Mouse (Mus musculus): ENCODE measurements around the gene Olfr544. TPM values are rescaled to one million over a fixed set of nuclear protein-coding genes. Genes with fewer than 3 reads are reported as not detected.

The Olfr544 gene
- polyA plus RNA-seq, 1 experiment from 2014 or later = 0.14 TPM

DNA sequence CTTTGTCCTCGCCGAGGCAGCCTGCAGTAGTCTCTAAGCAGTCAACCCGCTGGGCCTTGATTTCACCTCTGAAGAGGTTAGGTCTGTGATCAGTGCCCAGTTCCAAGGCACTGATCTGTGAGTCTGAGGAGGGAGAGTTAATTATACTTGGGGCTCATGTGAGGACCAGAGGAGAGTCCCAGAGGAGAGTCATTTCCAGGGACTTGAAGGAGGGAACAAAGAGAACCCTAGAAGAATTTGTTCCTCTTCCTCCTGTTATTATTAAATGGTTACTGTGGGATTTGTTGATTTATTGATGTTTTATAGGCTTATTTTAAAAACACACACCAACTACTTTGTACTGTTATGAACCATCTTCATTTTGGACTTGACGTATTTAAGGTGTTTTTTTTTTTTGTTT is 6.5 kb downstream of the Olfr544 start, which contains the start of gene Olfr543:
Olfr543 (minus strand) TSS at position 101 of the 400 bp plus-strand sequence.
- no peak within 1 kb of the TSS for H3K4me2 ChIP-seq (ENCODE audit: low read length)
- H3K36me3 ChIP-seq (ENCODE audit: control insufficient read depth, insufficient read depth, low read length) = no peaks in the 10 kb centered on the region
- DNase-seq (no peak), ATAC-seq (ENCODE audit: low FRiP score, low TSS enrichment) (no peak)
- H3K27ac ChIP-seq (replicated peaks; ENCODE audit: low read depth, low read length) = no peak within 1 kb of the TSS
- no peaks in the 10 kb centered on the region for H3K4me1 ChIP-seq (ENCODE audit: control insufficient read depth, insufficient read depth, low read length)
- H3K4me3 ChIP-seq (replicated peaks; ENCODE audit: low read depth, low read length) = no peak within 1 kb of the TSS
- no peak within 1 kb of the TSS for H3K9ac ChIP-seq (replicated peaks; ENCODE audit: low read length)
- no peaks in the 10 kb centered on the region for H3K27me3 ChIP-seq (ENCODE audit: control insufficient read depth, insufficient read depth, low read length)
- H3K9me3 ChIP-seq (ENCODE audit: control insufficient read depth, low read length) = no peaks in the 10 kb centered on the region
- 94% methylated on average over 4 of the region's 4 CpGs for WGBS

DNA sequence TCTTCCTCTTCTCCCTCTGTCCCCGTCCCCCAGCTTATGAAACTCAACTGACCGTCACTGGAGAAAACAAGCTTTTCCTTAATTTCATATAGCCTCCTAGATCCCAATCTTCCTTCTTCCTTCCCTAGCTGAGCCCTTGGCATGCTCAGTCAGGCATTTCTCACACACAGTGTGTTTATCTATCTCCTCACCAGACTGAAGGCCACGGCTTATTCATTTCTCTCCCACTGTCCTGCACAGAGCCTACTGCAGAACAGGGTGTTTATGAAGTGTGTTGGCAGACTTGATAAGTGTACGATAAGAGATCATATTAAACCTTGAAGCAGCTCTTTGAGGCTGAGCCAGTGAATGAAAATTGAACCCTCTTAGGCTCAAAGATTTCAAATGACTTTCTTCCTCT is 7.3 kb downstream of the Olfr544 start:
- ATAC-seq (ENCODE audit: low FRiP score, low TSS enrichment) (no peak), DNase-seq (no peak)
- H3K9ac ChIP-seq (replicated peaks; ENCODE audit: low read length) = no peak overlapping the region
- H3K4me2 ChIP-seq (ENCODE audit: low read length) = no peak overlapping the region
- no peak overlapping the region for H3K27ac ChIP-seq (replicated peaks; ENCODE audit: low read depth, low read length)
- no peak overlapping the region for H3K4me3 ChIP-seq (replicated peaks; ENCODE audit: low read depth, low read length)
- no peaks in the 10 kb centered on the region for H3K36me3 ChIP-seq (ENCODE audit: control insufficient read depth, insufficient read depth, low read length)
- no peaks in the 10 kb centered on the region for H3K27me3 ChIP-seq (ENCODE audit: control insufficient read depth, insufficient read depth, low read length)
- 83% methylated on average over 4 of the region's 4 CpGs for WGBS
- H3K9me3 ChIP-seq (ENCODE audit: control insufficient read depth, low read length) = no peaks in the 10 kb centered on the region
- no peaks in the 10 kb centered on the region for H3K4me1 ChIP-seq (ENCODE audit: control insufficient read depth, insufficient read depth, low read length)

DNA sequence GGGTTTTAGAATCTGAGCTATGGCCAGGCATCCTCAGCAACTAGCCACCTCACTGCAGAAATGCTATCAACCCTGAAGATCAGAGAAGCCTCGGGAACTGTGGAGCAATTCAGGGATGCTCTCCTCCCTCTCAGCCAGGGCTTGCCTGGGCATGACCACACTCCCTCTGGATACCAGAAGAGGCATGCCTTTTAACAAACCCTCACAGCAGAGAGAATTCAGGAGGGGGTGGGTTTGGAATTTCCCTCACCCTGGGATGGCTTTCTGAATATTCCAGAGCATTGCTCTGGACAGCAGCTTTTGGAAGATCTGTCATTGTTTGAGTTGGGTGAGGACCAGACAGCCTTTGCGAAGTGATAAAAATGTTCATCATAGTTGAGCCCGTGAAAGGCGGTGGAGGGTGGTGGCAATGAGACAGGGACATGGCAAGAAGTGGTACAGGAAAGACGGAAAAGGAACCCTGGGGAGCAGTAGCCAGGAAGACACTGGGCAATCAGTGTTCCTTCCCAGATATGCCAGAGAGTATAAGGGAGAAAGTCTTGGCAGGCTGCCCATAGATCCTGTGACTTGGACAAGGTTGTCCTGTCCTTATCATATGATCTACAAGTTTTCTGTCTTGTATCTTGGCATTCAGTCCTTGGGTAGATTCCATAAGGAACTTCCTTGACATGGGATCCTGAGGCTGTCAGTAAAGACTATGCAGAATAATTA is 8.6 kb downstream of the Olfr544 start:
- H3K27me3 ChIP-seq (ENCODE audit: control insufficient read depth, insufficient read depth, low read length) = no peaks in the 10 kb centered on the region
- no peak overlapping the region for H3K4me2 ChIP-seq (ENCODE audit: low read length)
- H3K27ac ChIP-seq (replicated peaks; ENCODE audit: low read depth, low read length) = no peak overlapping the region
- H3K4me3 ChIP-seq (replicated peaks; ENCODE audit: low read depth, low read length) = no peak overlapping the region
- 81% methylated on average over 5 of the region's 5 CpGs for WGBS
- no peak overlapping the region for H3K9ac ChIP-seq (replicated peaks; ENCODE audit: low read length)
- no peak for ATAC-seq (ENCODE audit: low FRiP score, low TSS enrichment)
- DNase-seq = no peak
- no peaks in the 10 kb centered on the region for H3K9me3 ChIP-seq (ENCODE audit: control insufficient read depth, low read length)
- no peaks in the 10 kb centered on the region for H3K36me3 ChIP-seq (ENCODE audit: control insufficient read depth, insufficient read depth, low read length)
- H3K4me1 ChIP-seq (ENCODE audit: control insufficient read depth, insufficient read depth, low read length) = no peaks in the 10 kb centered on the region

DNA sequence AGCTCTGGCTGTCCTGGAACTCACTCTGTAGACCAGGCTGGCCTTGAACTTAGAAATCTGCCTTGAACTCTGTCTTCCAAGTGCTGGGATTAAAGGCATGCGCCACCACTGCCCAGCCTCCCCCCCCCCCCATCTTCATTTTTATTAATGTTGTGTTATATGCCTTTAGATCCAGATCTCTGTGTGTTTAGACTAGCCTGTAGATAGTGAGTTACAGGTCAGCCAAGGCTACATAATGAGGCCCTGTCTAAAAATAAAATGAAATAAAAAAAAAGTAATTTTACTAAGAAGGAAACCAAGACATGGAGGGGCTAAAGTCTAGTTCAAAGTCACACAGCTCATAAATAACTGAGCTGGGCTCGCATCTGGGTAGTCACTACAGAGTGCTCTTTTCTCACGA is 9.2 kb downstream of the Olfr544 start:
- ATAC-seq (ENCODE audit: low FRiP score, low TSS enrichment) (no peak), DNase-seq (no peak)
- no peaks in the 10 kb centered on the region for H3K27me3 ChIP-seq (ENCODE audit: control insufficient read depth, insufficient read depth, low read length)
- no peak overlapping the region for H3K9ac ChIP-seq (replicated peaks; ENCODE audit: low read length)
- no peak overlapping the region for H3K4me2 ChIP-seq (ENCODE audit: low read length)
- H3K9me3 ChIP-seq (ENCODE audit: control insufficient read depth, low read length) = no peaks in the 10 kb centered on the region
- no peak overlapping the region for H3K4me3 ChIP-seq (replicated peaks; ENCODE audit: low read depth, low read length)
- H3K4me1 ChIP-seq (ENCODE audit: control insufficient read depth, insufficient read depth, low read length) = no peaks in the 10 kb centered on the region
- WGBS = 95% methylated on average over 3 of the region's 3 CpGs
- no peaks in the 10 kb centered on the region for H3K36me3 ChIP-seq (ENCODE audit: control insufficient read depth, insufficient read depth, low read length)
- no peak overlapping the region for H3K27ac ChIP-seq (replicated peaks; ENCODE audit: low read depth, low read length)

DNA sequence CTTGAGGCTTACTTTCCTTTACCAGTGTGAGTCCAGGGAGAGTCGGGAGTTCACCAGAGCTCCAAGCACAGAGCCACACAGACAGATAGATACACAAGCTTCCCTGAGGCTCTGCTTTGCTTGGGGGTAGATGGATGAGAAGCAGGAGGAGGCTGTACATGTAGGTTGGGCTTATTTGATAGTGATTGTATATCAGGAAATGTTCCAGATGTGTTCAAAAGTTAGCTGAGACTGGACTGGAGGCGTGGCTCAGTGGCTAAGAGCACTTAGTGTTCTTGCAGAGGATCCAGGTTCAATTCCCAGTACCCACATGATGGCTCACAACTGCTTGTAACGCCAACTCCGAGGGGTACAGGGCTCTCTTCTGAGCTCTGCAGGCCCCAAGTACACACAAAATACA is 9.7 kb downstream of the Olfr544 start:
- DNase-seq = no peak

DNA sequence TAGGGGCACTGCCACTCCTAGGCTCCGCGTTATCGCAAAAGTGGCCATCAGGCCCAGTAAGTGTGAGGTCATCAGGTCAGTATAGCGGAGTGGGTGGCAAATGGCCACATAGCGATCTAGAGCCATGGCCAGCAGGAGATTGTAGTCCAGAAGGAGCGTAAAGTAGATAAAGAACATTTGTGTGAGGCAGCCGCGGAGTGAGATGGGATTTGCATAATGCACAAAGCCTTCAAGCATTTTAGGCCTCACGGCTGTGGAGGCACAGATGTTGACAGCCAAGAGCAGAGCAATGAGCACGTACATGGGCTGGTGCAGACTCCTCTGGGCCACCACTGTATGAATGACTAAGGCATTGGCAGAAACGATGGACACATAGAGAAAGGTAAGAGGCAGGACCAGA is 10.7 kb downstream of the Olfr544 start:
- no peak overlapping the region for H3K27ac ChIP-seq (replicated peaks; ENCODE audit: low read depth, low read length)
- H3K9me3 ChIP-seq (ENCODE audit: control insufficient read depth, low read length) = no peaks in the 10 kb centered on the region
- WGBS = 58% methylated on average over 11 of the region's 11 CpGs
- no peaks in the 10 kb centered on the region for H3K4me1 ChIP-seq (ENCODE audit: control insufficient read depth, insufficient read depth, low read length)
- DNase-seq = no peak
- no peaks in the 10 kb centered on the region for H3K36me3 ChIP-seq (ENCODE audit: control insufficient read depth, insufficient read depth, low read length)
- no peak overlapping the region for H3K9ac ChIP-seq (replicated peaks; ENCODE audit: low read length)
- 0 out of 2 replicates have a peak, but pooled peaks have one; percentile 31 for ATAC-seq (ENCODE audit: low FRiP score, low TSS enrichment)
- H3K4me3 ChIP-seq (replicated peaks; ENCODE audit: low read depth, low read length) = no peak overlapping the region
- no peaks in the 10 kb centered on the region for H3K27me3 ChIP-seq (ENCODE audit: control insufficient read depth, insufficient read depth, low read length)
- no peak overlapping the region for H3K4me2 ChIP-seq (ENCODE audit: low read length)

More for the DNA sequence above, 9.7 kb downstream of the Olfr544 start:
- Histone ChIP-seq H3K9ac (replicated peaks; ENCODE audit: low read length) (no peak overlapping the region), H3K36me3 (ENCODE audit: control insufficient read depth, insufficient read depth, low read length) (no peaks in the 10 kb centered on the region), H3K4me1 (ENCODE audit: control insufficient read depth, insufficient read depth, low read length) (no peaks in the 10 kb centered on the region), H3K4me3 (replicated peaks; ENCODE audit: low read depth, low read length) (no peak overlapping the region), H3K9me3 (ENCODE audit: control insufficient read depth, low read length) (no peaks in the 10 kb centered on the region), H3K27me3 (ENCODE audit: control insufficient read depth, insufficient read depth, low read length) (no peaks in the 10 kb centered on the region), H3K27ac (replicated peaks; ENCODE audit: low read depth, low read length) (no peak overlapping the region), H3K4me2 (ENCODE audit: low read length) (no peak overlapping the region)
- 89% methylated on average over 4 of the region's 4 CpGs for WGBS
- ATAC-seq (ENCODE audit: low FRiP score, low TSS enrichment) = no peak

DNA sequence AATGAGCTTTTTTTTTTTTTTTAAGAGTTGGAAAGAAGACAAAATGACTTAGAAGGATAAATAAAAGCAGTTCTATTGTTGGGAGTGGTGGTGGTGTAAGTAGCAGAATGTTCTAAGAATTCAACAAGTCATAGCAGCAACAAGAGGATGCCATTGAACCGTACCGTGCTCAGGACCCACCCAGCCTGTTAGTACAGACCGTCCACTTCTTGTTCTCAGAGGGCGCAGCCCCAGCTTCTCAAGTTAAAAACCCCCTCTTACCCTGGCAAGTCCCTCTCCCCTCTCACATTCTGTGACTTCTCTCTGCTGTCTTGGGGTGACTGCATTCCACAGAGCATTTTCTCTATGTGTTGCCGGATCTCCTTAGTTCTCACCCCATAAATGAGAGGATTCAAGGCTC is 11.5 kb downstream of the Olfr544 start:
- ATAC-seq (ENCODE audit: low FRiP score, low TSS enrichment) (no peak), DNase-seq (no peak)
- Histone ChIP-seq H3K4me1 (ENCODE audit: control insufficient read depth, insufficient read depth, low read length) (no peaks in the 10 kb centered on the region), H3K27ac (replicated peaks; ENCODE audit: low read depth, low read length) (no peak overlapping the region), H3K36me3 (ENCODE audit: control insufficient read depth, insufficient read depth, low read length) (no peaks in the 10 kb centered on the region), H3K9me3 (ENCODE audit: control insufficient read depth, low read length) (no peaks in the 10 kb centered on the region), H3K4me2 (ENCODE audit: low read length) (no peak overlapping the region), H3K27me3 (ENCODE audit: control insufficient read depth, insufficient read depth, low read length) (no peaks in the 10 kb centered on the region), H3K9ac (replicated peaks; ENCODE audit: low read length) (no peak overlapping the region), H3K4me3 (replicated peaks; ENCODE audit: low read depth, low read length) (no peak overlapping the region)
- WGBS = 94% methylated on average over 5 of the region's 5 CpGs

DNA sequence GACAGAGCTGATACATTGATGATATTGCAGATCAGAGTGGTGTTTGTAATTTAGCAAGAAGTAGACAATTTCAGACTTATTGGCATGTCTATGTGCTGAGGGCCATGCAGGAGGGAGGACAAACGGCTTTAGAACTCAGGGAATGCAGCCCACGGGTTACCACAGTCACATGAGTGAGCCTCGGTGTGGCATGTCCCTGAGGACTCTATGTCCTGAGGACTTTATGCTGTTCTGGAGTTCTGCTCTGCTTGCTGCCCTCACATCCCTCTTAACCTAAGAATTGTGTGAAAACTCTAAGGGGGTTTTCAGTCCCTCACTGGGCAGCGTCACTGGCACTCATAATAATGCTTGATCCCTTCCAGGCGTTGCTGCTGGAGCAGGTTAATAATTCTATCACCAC is 15.4 kb downstream of the Olfr544 start:
- ATAC-seq (ENCODE audit: low FRiP score, low TSS enrichment) = no peak
- 74% methylated on average over 5 of the region's 5 CpGs for WGBS
- DNase-seq = no peak

DNA sequence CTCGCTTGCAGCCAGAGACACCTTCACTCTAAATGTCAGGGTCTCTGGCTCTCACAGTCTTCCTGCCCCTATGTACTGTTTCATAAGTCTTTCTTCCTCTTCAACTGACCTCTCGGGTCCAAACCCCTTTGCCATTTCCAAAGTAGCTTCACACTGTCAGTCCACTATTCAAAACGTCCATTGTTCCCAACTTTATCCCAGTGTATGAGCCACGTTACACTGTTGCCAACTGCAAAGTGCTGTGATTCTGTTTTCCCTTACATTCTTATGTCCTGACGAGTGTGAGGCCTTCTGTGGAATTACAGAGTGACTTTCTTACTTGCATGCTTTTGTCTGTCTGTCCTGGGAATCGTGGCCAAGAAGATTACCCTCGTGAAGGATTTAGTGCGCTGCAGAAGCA is 20.5 kb downstream of the Olfr544 start:
- no peak overlapping the region for H3K4me2 ChIP-seq (ENCODE audit: low read length)
- no peak overlapping the region for H3K4me3 ChIP-seq (replicated peaks; ENCODE audit: low read depth, low read length)
- peaks cover 74% of the 10 kb centered on the region for H3K36me3 ChIP-seq (ENCODE audit: control insufficient read depth, insufficient read depth, low read length)
- H3K9ac ChIP-seq (replicated peaks; ENCODE audit: low read length) = no peak overlapping the region
- WGBS = 87% methylated on average over 8 of the region's 8 CpGs
- no peaks in the 10 kb centered on the region for H3K27me3 ChIP-seq (ENCODE audit: control insufficient read depth, insufficient read depth, low read length)
- ATAC-seq (ENCODE audit: low FRiP score, low TSS enrichment) = no peak
- H3K4me1 ChIP-seq (ENCODE audit: control insufficient read depth, insufficient read depth, low read length) = no peaks in the 10 kb centered on the region
- no peaks in the 10 kb centered on the region for H3K9me3 ChIP-seq (ENCODE audit: control insufficient read depth, low read length)
- DNase-seq = no peak
- H3K27ac ChIP-seq (replicated peaks; ENCODE audit: low read depth, low read length) = no peak overlapping the region

More for the DNA sequence above, 15.4 kb downstream of the Olfr544 start:
- Histone ChIP-seq H3K27ac (replicated peaks; ENCODE audit: low read depth, low read length) (no peak overlapping the region), H3K27me3 (ENCODE audit: control insufficient read depth, insufficient read depth, low read length) (no peaks in the 10 kb centered on the region), H3K9me3 (ENCODE audit: control insufficient read depth, low read length) (no peaks in the 10 kb centered on the region), H3K9ac (replicated peaks; ENCODE audit: low read length) (no peak overlapping the region), H3K36me3 (ENCODE audit: control insufficient read depth, insufficient read depth, low read length) (peaks cover 24% of the 10 kb centered on the region), H3K4me1 (ENCODE audit: control insufficient read depth, insufficient read depth, low read length) (no peaks in the 10 kb centered on the region), H3K4me2 (ENCODE audit: low read length) (no peak overlapping the region), H3K4me3 (replicated peaks; ENCODE audit: low read depth, low read length) (no peak overlapping the region)
